Mouse (Mus musculus): Measurements from ENCODE around the gene Cadm4.

DNA sequence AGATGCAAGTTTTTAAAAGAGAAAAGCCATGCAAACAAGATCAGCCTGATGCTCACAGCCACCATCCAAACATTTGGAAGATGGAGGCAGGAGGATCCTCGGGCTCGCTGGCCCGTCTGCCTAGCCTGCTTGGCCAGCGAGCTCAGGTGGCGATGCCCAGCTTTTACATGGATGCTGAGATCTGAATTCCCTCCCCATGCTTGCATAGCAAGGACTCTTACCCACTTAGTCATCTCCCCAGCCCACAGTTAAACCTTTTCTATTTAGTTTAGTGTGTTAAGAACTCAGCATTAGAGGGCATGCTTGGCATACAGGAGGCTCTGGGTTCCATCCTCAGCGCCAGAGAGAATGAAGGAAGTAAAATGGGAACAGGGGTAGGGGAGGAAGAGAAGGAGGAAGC lies 42.6 kb upstream of the Cadm4 start:
- no peak for TF ChIP-seq ZC3H11A (IDR thresholded peaks at IDR 0.05; ENCODE audit: borderline replicate concordance, low read depth, low read length)
- no peak for TF ChIP-seq HCFC1 (IDR thresholded peaks at IDR 0.05; ENCODE audit: borderline replicate concordance, insufficient read depth, low read length)
- no peak for TF ChIP-seq ZNF384 (IDR thresholded peaks at IDR 0.05; ENCODE audit: low read depth, low read length)
- TF ChIP-seq MAFK (IDR thresholded peaks at IDR 0.05; ENCODE audit: insufficient read depth, low read depth, low read length), result no peak
